ENCODE assay signal across 6 mouse cellular contexts in genomic region chr19:32788016-32788415, GRCm38 (mm10). TPM values are rescaled to one million over a fixed set of nuclear protein-coding genes. Genes with fewer than 3 reads are reported as not detected.
DNase-seq lines count a peak whose midpoint lies in the region; ATAC-seq and TF ChIP-seq lines count a peak whose summit lies in the region.
"Not testable (repeated sequence)": the region's sequence is repeated elsewhere in the genome, so short reads cannot be mapped to it uniquely, and the experiment has no call there.

No protein-coding gene starts in this region.

- ATAC-seq in kidney, embryonic 15.5 days (replicated peaks; ENCODE audit: low FRiP score) = 0 out of 2 replicates have a peak, but pooled peaks have one; percentile 18
- ATAC-seq in liver, embryonic 12.5 days = peak; percentile 63
- 0 out of 2 replicates have a peak, but pooled peaks have one; percentile 12 for ATAC-seq in megakaryocyte, adult 5-6 weeks (ENCODE audit: poor library complexity, severe bottlenecking)
- peak; percentile 81 for ATAC-seq in megakaryocyte-erythroid progenitor cell, adult 5-6 weeks (replicated peaks; ENCODE audit: low FRiP score, low TSS enrichment, poor library complexity, severe bottlenecking)

- peaks cover 65% of the 10 kb centered on the region for H3K79me2 ChIP-seq in CH12.LX (replicated peaks; ENCODE audit: control insufficient read depth, extremely low read depth, insufficient read depth, poor library complexity, severe bottlenecking)

- not testable (repeated sequence) for H3K4me2 ChIP-seq in CH12.LX (ENCODE audit: insufficient read depth, low read depth, poor library complexity, severe bottlenecking); kidney, embryonic 15.5 days; liver, embryonic 12.5 days

- H3K4me1 ChIP-seq in CH12.LX (ENCODE audit: control insufficient read depth in 1 of 2, insufficient read depth in 2 of 2) = peaks cover 10 to 72% of the 10 kb centered on the region in 2 experiments
- H3K4me1 ChIP-seq in brown adipose tissue, adult 24 weeks (ENCODE audit: control insufficient read depth, insufficient read depth, insufficient read length, low read length) = peaks cover 24% of the 10 kb centered on the region
- H3K4me1 ChIP-seq in kidney, embryonic 15.5 days = peaks cover 28% of the 10 kb centered on the region
- H3K4me1 ChIP-seq in liver, embryonic 12.5 days = peaks cover 36% of the 10 kb centered on the region

- TF ChIP-seq POLR2A in CH12.LX (IDR thresholded peaks at IDR 0.05; ENCODE audit: low read depth, low read length) = not testable (repeated sequence)

- not testable (repeated sequence) for H3K9me3 ChIP-seq in CH12.LX (replicated peaks; ENCODE audit: low read length); kidney, embryonic 15.5 days (replicated peaks); liver, embryonic 12.5 days (replicated peaks)

- H3K4me3 ChIP-seq in CH12.LX (replicated peaks in 1 of 3; ENCODE audit: low read depth in 2 of 3, low read length in 2 of 3, poor library complexity in 1 of 3) = peak overlapping the region in 1 of 3 experiments; percentile 50
- H3K4me3 ChIP-seq in brown adipose tissue, adult 24 weeks (ENCODE audit: insufficient read depth, low read depth, low read length); kidney, embryonic 15.5 days (replicated peaks); liver, embryonic 12.5 days: not testable (repeated sequence)

- not testable (repeated sequence) for TF ChIP-seq RAD21 in CH12.LX (IDR thresholded peaks at IDR 0.05; ENCODE audit: low read depth, low read length)

- peaks cover 10 to 40% of the 10 kb centered on the region in 2 experiments for H3K36me3 ChIP-seq in CH12.LX (replicated peaks in 1 of 2; ENCODE audit: control insufficient read depth in 1 of 2, insufficient read depth in 1 of 2, low read length in 1 of 2)
- not testable (repeated sequence) for H3K36me3 ChIP-seq in kidney, embryonic 15.5 days; liver, embryonic 12.5 days

- dilution Hi-C loops in CH12.LX (cut with MboI; ENCODE audit: extremely low pct_ligation_motif_present, extremely low pct_unique_long_range_greater_than_20kb, low sequenced_read_pairs) = not testable (repeated sequence)

- not testable (repeated sequence) for H3K27me3 ChIP-seq in CH12.LX (replicated peaks); kidney, embryonic 15.5 days; liver, embryonic 12.5 days (replicated peaks)

- peak overlapping the region; percentile 68 for H3K27ac ChIP-seq in CH12.LX (ENCODE audit: insufficient read depth, low read depth)
- H3K27ac ChIP-seq in brown adipose tissue, adult 24 weeks (replicated peaks; ENCODE audit: low read depth, low read length) = peak overlapping the region; percentile 42; the same call in 1 of the 2 replicates
- not testable (repeated sequence) for H3K27ac ChIP-seq in kidney, embryonic 15.5 days; liver, embryonic 12.5 days

- TF ChIP-seq CTCF in CH12.LX (conservative IDR thresholded peaks at IDR 0.05 in 1 of 2, IDR thresholded peaks at IDR 0.05 in 1 of 2; ENCODE audit: low read depth in 2 of 2, low read length in 2 of 2) = not testable (repeated sequence)

- WGBS in kidney, embryonic 15.5 days = 84% methylated on average over 3 of the region's 3 CpGs
- WGBS in liver, embryonic 12.5 days (ENCODE audit: insufficient replicate concordance) = 52% methylated on average over 3 of the region's 3 CpGs

- H3K9ac ChIP-seq in CH12.LX (ENCODE audit: insufficient read depth, low read depth); kidney, embryonic 15.5 days; liver, embryonic 12.5 days: not testable (repeated sequence)

- DNase-seq in CH12.LX (ENCODE audit: extremely low read depth) = not testable (repeated sequence)

- in situ Hi-C loops in CH12.LX (cut with MboI; ENCODE audit: low pct_ligation_motif_present, low pct_unique_long_range_greater_than_20kb, low sequenced_read_pairs) = not testable (repeated sequence)

- not testable (repeated sequence) for TF ChIP-seq EP300 in CH12.LX (IDR thresholded peaks at IDR 0.05; ENCODE audit: low read length)

RNA-seq across cellular contexts. Expression of gene Pten, which starts 30.7 kb away (rescaled TPM):
- 24.1 and 28.9 TPM in 2 replicates for total RNA-seq in CH12.LX (2012; rRNA removed)
- 41.5 and 47.5 TPM in 2 replicates for total RNA-seq in CH12.LX (2014; rRNA removed)
- 30.7 and 36.8 TPM in 2 replicates for polyA plus RNA-seq in CH12.LX (2012; ENCODE audit: insufficient read length, low read depth)
- polyA plus RNA-seq in brown adipose tissue, adult 24 weeks (2012; ENCODE audit: insufficient read depth, insufficient read length, missing spikeins) = 44.8 and 50.0 TPM in 2 replicates
- polyA plus RNA-seq in kidney, embryonic 15.5 days (2015; fragmentation: Nextera tagmentation; extraction: Ambion mirVana) = 8.3 and 8.7 TPM in 2 replicates
- 5.4 and 5.9 TPM in 2 replicates for polyA plus RNA-seq in liver, embryonic 12.5 days (2016; fragmentation: Nextera tagmentation; extraction: Ambion mirVana)
- 110 and 114 TPM in 2 replicates for total RNA-seq in megakaryocyte, adult 5-6 weeks (2015)
- 110 and 133 TPM in 2 replicates for total RNA-seq in megakaryocyte, adult 5-6 weeks (2017)
- 51.0 and 53.2 TPM in 2 replicates for total RNA-seq in megakaryocyte-erythroid progenitor cell, adult 5-6 weeks (2014; fragmentation: Nextera tagmentation)
- 63.2 and 90.9 TPM in 2 replicates for total RNA-seq in megakaryocyte-erythroid progenitor cell, adult 5-6 weeks (2017)

RNA-seq across cellular contexts. Expression of gene Atad1, which starts 48.4 kb away (rescaled TPM):
- total RNA-seq in CH12.LX (2012; rRNA removed) = 78.5 TPM in 2 replicates
- 252 and 268 TPM in 2 replicates for total RNA-seq in CH12.LX (2014; rRNA removed)
- 78.9 and 103 TPM in 2 replicates for polyA plus RNA-seq in CH12.LX (2012; ENCODE audit: insufficient read length, low read depth)
- polyA plus RNA-seq in brown adipose tissue, adult 24 weeks (2012; ENCODE audit: insufficient read depth, insufficient read length, missing spikeins) = 54.7 and 58.3 TPM in 2 replicates
- polyA plus RNA-seq in kidney, embryonic 15.5 days (2015; fragmentation: Nextera tagmentation; extraction: Ambion mirVana) = 82.5 and 85.7 TPM in 2 replicates
- 32.2 and 32.3 TPM in 2 replicates for polyA plus RNA-seq in liver, embryonic 12.5 days (2016; fragmentation: Nextera tagmentation; extraction: Ambion mirVana)
- total RNA-seq in megakaryocyte, adult 5-6 weeks (2015) = 58.6 and 66.9 TPM in 2 replicates
- total RNA-seq in megakaryocyte, adult 5-6 weeks (2017) = 45.1 and 49.3 TPM in 2 replicates
- total RNA-seq in megakaryocyte-erythroid progenitor cell, adult 5-6 weeks (2014; fragmentation: Nextera tagmentation) = 31.4 and 49.4 TPM in 2 replicates
- 78.5 and 83.7 TPM in 2 replicates for total RNA-seq in megakaryocyte-erythroid progenitor cell, adult 5-6 weeks (2017)

Comparison
In these comparisons a context has a peak if more than half of its experiments do, and no peak if none do; other contexts are left out.
1. ATAC-seq: peak in every context shown above with its lines; median percentile 81 in megakaryocyte-erythroid progenitor cell, adult 5-6 weeks; 63 in liver, embryonic 12.5 days; 18 in kidney, embryonic 15.5 days; 12 in megakaryocyte, adult 5-6 weeks.